Mouse (Mus musculus) lung, embryonic 14.5 days (tissue): Measurements from ENCODE around the gene Ncln. TPM values are rescaled to one million over a fixed set of nuclear protein-coding genes. Genes with fewer than 3 reads are reported as not detected.

Experiments
- ATAC-seq: fragments of 200-750 bp; cut with Nextera tagmentation; 2 replicates; pipeline ENCODE4 v1.8.0; 2017; ENCODE audit warnings: mild to moderate bottlenecking, moderate TSS enrichment, moderate library complexity; ENCODE audit not compliant: insufficient read depth
- DNase-seq: peaks from one replicate; pipeline ENCODE4 v3.0.0-alpha.2; 2015
- H3K27ac ChIP-seq: fragments of 300-500 bp; sonication (generic); 2 replicates; pipeline ENCODE4 v1.5.1; 2014; ENCODE audit warnings: low read depth, mild to moderate bottlenecking, moderate library complexity
- H3K27me3 ChIP-seq: fragments of 300-500 bp; sonication (generic); 2 replicates; pipeline ENCODE4 v1.6.1; 2014; ENCODE audit warnings: low read length, control low read depth; ENCODE audit not compliant: insufficient read depth
- H3K36me3 ChIP-seq: fragments of 300-500 bp; sonication (generic); 2 replicates; pipeline ENCODE4 v1.6.1; 2014; ENCODE audit warnings: control low read depth; ENCODE audit not compliant: insufficient read depth
- H3K4me1 ChIP-seq: fragments of 300-500 bp; sonication (generic); 2 replicates; pipeline ENCODE4 v1.6.1; 2014; ENCODE audit warnings: antibody characterized with exemption, control low read depth; ENCODE audit not compliant: insufficient read depth
- H3K4me2 ChIP-seq: fragments of 300-500 bp; sonication (generic); 2 replicates; pipeline ENCODE4 v1.6.1; 2014; ENCODE audit warnings: mild to moderate bottlenecking
- H3K4me3 ChIP-seq: fragments of 300-500 bp; sonication (generic); 2 replicates; pipeline ENCODE4 v1.5.1; 2014; ENCODE audit warnings: low read depth, low read length
- H3K9ac ChIP-seq: fragments of 300-500 bp; sonication (generic); 2 replicates; pipeline ENCODE4 v1.6.1; 2014
- H3K9me3 ChIP-seq: fragments of 300-500 bp; sonication (generic); 2 replicates; pipeline ENCODE4 v1.6.1; 2016; ENCODE audit warnings: low read depth, low read length, control low read depth
- CTCF ChIP-seq: IDR thresholded peaks from 2 replicates; pipeline ENCODE4 v1.5.1; 2016; ENCODE audit warnings: antibody characterized with exemption, low read depth
- WGBS: fragments of 180-500 bp; shearing (Covaris S2); extraction: QIAGEN DNeasy Blood & Tissue Kit; methylation state at CpG from one replicate; pipeline ENCODE4 v1.1.7; 2014; 5-methylcytosine and 5-hydroxymethylcytosine counted together
- polyA plus RNA-seq: library from polyadenylated mRNA; unstranded; fragments of >200 nt; fragmentation: Nextera tagmentation; extraction: Ambion mirVana; gene quantifications from 2 replicates; pipeline ENCODE4 v1.2.1, GENCODE M21; 2014

The Ncln gene
- polyA plus RNA-seq, 1 experiment from 2014 or later, result 97.3 TPM

GRCm38 (mm10) chr10:81466066-81466465 is 30.1 kb downstream of the Ncln start:
- H3K4me1 ChIP-seq, result peaks cover 3% of the 10 kb centered on the region; the same call in 1 of the 2 replicates
- H3K4me3 ChIP-seq, result no peak overlapping the region
- TF ChIP-seq CTCF, result no peak
- DNase-seq (no peak), ATAC-seq (no peak)
- no peak overlapping the region for H3K9ac ChIP-seq
- no peak overlapping the region for H3K27ac ChIP-seq
- H3K4me2 ChIP-seq, result no peak overlapping the region
- 85% methylated on average over 2 of the region's 2 CpGs for WGBS
- H3K27me3 ChIP-seq, result peaks cover 56% of the 10 kb centered on the region
- no peaks in the 10 kb centered on the region for H3K9me3 ChIP-seq
- no peaks in the 10 kb centered on the region for H3K36me3 ChIP-seq

- no peak overlapping the region for H3K4me2 ChIP-seq
- no peak overlapping the region for H3K9ac ChIP-seq
- no peak for DNase-seq
- no peak overlapping the region for H3K4me3 ChIP-seq
- H3K9me3 ChIP-seq, result no peaks in the 10 kb centered on the region
- peaks cover 3% of the 10 kb centered on the region; the same call in 1 of the 2 replicates for H3K4me1 ChIP-seq
- ATAC-seq, result peak; percentile 31; the same call in 1 of the 2 replicates
- H3K27me3 ChIP-seq, result peaks cover 64% of the 10 kb centered on the region
- H3K27ac ChIP-seq, result no peak overlapping the region
- H3K36me3 ChIP-seq, result no peaks in the 10 kb centered on the region
- WGBS, result 10% methylated on average over 5 of the region's 5 CpGs
- TF ChIP-seq CTCF, result no peak
Measured at GRCm38 (mm10) chr10:81465265-81465645, 30.9 kb downstream of the Ncln start.

GRCm38 (mm10) chr10:81464405-81465264 is 31.6 kb downstream of the Ncln start:
- DNase-seq (peak; percentile 52), ATAC-seq (peak; percentile 77)
- Histone ChIP-seq H3K27me3 (peaks cover 70% of the 10 kb centered on the region), H3K4me3 (peak overlapping the region; percentile 29), H3K36me3 (no peaks in the 10 kb centered on the region), H3K9me3 (no peaks in the 10 kb centered on the region), H3K27ac (no peak overlapping the region), H3K4me1 (peaks cover 3% of the 10 kb centered on the region; the same call in 1 of the 2 replicates), H3K4me2 (peak overlapping the region; percentile 57), H3K9ac (no peak overlapping the region)
- 4% methylated on average over 33 of the region's 33 CpGs for WGBS
- TF ChIP-seq CTCF, result no peak

- no peak for DNase-seq
- H3K4me2 ChIP-seq, result no peak overlapping the region; the same call in 1 of the 2 replicates
Measured at GRCm38 (mm10) chr10:81463531-81463930, 32.7 kb downstream of the Ncln start.

GRCm38 (mm10) chr10:81462917-81463316 is 33.3 kb downstream of the Ncln start:
- 72% methylated on average over 7 of the region's 7 CpGs for WGBS
- Histone ChIP-seq H3K4me3 (no peak overlapping the region), H3K9ac (no peak overlapping the region), H3K27me3 (peaks cover 82% of the 10 kb centered on the region), H3K27ac (no peak overlapping the region), H3K4me1 (peaks cover 3% of the 10 kb centered on the region; the same call in 1 of the 2 replicates), H3K4me2 (no peak overlapping the region), H3K9me3 (no peaks in the 10 kb centered on the region), H3K36me3 (no peaks in the 10 kb centered on the region)
- TF ChIP-seq CTCF, result no peak
- ATAC-seq (no peak), DNase-seq (no peak)

More at GRCm38 (mm10) chr10:81463531-81463930, 32.7 kb downstream of the Ncln start:
- WGBS, result 61% methylated on average over 4 of the region's 4 CpGs
- peaks cover 79% of the 10 kb centered on the region for H3K27me3 ChIP-seq
- no peak for TF ChIP-seq CTCF
- no peak overlapping the region for H3K9ac ChIP-seq
- H3K4me1 ChIP-seq, result peaks cover 3% of the 10 kb centered on the region; the same call in 1 of the 2 replicates
- H3K27ac ChIP-seq, result no peak overlapping the region
- H3K36me3 ChIP-seq, result no peaks in the 10 kb centered on the region
- no peak overlapping the region for H3K4me3 ChIP-seq
- ATAC-seq, result no peak
- H3K9me3 ChIP-seq, result no peaks in the 10 kb centered on the region

- H3K4me2 ChIP-seq, result no peak overlapping the region
- 37% methylated on average over 7 of the region's 7 CpGs for WGBS
Measured at GRCm38 (mm10) chr10:81462415-81462804, 33.8 kb downstream of the Ncln start.

GRCm38 (mm10) chr10:81461673-81462414 is 34.3 kb downstream of the Ncln start:
- Histone ChIP-seq H3K4me1 (peaks cover 3% of the 10 kb centered on the region; the same call in 1 of the 2 replicates), H3K4me2 (no peak overlapping the region), H3K36me3 (no peaks in the 10 kb centered on the region), H3K9me3 (no peaks in the 10 kb centered on the region), H3K27me3 (peaks cover 90% of the 10 kb centered on the region), H3K27ac (no peak overlapping the region), H3K4me3 (no peak overlapping the region), H3K9ac (no peak overlapping the region)
- no peak for ATAC-seq
- DNase-seq, result no peak
- no peak for TF ChIP-seq CTCF
- 3% methylated on average over 16 of the region's 16 CpGs for WGBS

More at GRCm38 (mm10) chr10:81462415-81462804, 33.8 kb downstream of the Ncln start:
- H3K4me3 ChIP-seq, result no peak overlapping the region
- no peak overlapping the region for H3K27ac ChIP-seq
- no peaks in the 10 kb centered on the region for H3K36me3 ChIP-seq
- TF ChIP-seq CTCF, result no peak
- DNase-seq, result no peak
- ATAC-seq, result no peak
- H3K9ac ChIP-seq, result no peak overlapping the region
- H3K9me3 ChIP-seq, result no peaks in the 10 kb centered on the region
- H3K4me1 ChIP-seq, result peaks cover 3% of the 10 kb centered on the region; the same call in 1 of the 2 replicates
- H3K27me3 ChIP-seq, result peaks cover 87% of the 10 kb centered on the region
